Mouse (Mus musculus) C2C12 (cell line): ENCODE measurements at regions not wholly inside any gene's neighbourhood (a gene's known extent, or its start where the extent isn't known, plus 50 kb on each side); places are given as distances from the start of the nearest gene placed in this dataset.

Source experiments
- CEBPB ChIP-seq: IDR thresholded peaks from one replicate; pipeline ENCODE4 v1.6.1; 2011; ENCODE audit warnings: low read depth, mild to moderate bottlenecking, control low read depth, moderate library complexity
- CTCF ChIP-seq: IDR thresholded peaks from one replicate; pipeline ENCODE4 v1.5.1; 2011; ENCODE audit not compliant: control insufficient read depth, insufficient read depth, insufficient read length
- FOSL1 ChIP-seq: IDR thresholded peaks from one replicate; pipeline ENCODE4 v1.8.0; 2011; ENCODE audit warnings: mild to moderate bottlenecking, low read length; ENCODE audit not compliant: poor library complexity, insufficient read depth, severe bottlenecking
- MAX ChIP-seq: IDR thresholded peaks from one replicate; pipeline ENCODE4 v1.6.1; 2011; ENCODE audit warnings: mild to moderate bottlenecking, control low read depth
- MYOG ChIP-seq: IDR thresholded peaks from one replicate; pipeline ENCODE4 v1.6.1; 2011; ENCODE audit not compliant: control insufficient read depth, insufficient read length; ENCODE audit errors: extremely low read depth

- TF ChIP-seq MAX: no peak
- TF ChIP-seq CTCF: no peak
- TF ChIP-seq CEBPB: no peak
- TF ChIP-seq MYOG: no peak
- no peak for TF ChIP-seq FOSL1
Measured at GRCm38 (mm10) chr6:31644504-31644903, 80.7 kb upstream of the Podxl start.
